Mouse (Mus musculus): ENCODE data around the gene Ccnb3.

DNA sequence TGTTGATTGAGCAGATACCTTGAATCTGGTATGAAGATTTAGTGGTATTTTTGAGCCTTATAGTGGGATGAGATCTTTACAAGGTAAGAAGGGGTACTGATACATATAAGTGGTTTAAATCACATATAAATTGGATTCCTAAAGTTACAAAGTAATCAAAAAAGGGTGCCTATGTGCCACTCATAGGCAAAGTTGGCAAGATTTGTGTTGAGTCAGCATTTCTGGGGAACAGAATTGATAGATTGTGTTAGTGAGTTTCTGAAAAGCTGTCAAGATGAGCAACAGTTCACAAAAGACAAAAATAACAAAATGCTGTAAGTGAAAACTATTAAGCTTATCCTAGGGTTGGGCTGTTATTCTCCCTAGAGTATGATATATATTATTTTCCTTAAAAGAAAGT lies 22.7 kb upstream of the Ccnb3 start:
- TF ChIP-seq GATA1 (IDR thresholded peaks at IDR 0.05; ENCODE audit: low read length) = no peak
- TF ChIP-seq TAL1 (IDR thresholded peaks at IDR 0.05; ENCODE audit: low read length) = no peak
